Mouse (Mus musculus) heart, postnatal 36 days (tissue): Measurements from ENCODE around the gene Krtap1-4. TPM values are rescaled to one million over a fixed set of nuclear protein-coding genes. Genes with fewer than 3 reads are reported as not detected.
"Not testable (repeated sequence)": the region's sequence is repeated elsewhere in the genome, so short reads cannot be mapped to it uniquely, and the experiment has no call there.

Experiments used
- DNase-seq, 2 experiments: peaks; one replicate each; pipeline ENCODE4 v3.0.0; 2021 to 2022
- intact Hi-C: fragments of 180-260 bp; cut with DNase I; formaldehyde crosslinking; loops from one replicate; pipeline ENCODE4 v1.15.1; 2025
- total RNA-seq, 2 experiments: library from RNA; stranded (reverse); gene quantifications; 2 replicates each; pipeline ENCODE4 v1.2.3; 2021

Krtap1-4 gene
- total RNA-seq, result not detected

DNA sequence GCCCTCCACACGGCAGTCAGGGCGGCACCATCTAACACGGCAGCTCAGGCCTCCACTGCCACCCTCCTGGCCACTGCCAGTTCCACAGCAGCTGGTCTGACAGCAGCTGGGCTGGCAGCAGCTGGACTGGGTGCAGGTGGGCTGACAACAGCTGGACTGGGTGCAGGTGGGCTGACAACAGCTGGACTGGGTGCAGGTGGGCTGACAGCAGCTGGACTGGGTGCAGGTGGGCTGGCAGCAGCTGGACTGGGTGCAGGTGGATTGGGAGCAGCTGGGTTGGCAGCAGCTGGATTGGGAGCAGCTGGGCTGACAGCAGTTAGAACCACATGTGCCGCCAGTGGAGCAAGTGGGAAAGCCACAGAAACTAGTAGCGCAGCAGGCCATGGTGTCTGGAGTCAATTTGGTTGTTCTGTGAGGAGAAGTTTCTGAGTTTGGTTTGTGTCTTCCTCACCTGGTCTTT lies at the start of gene Krtap1-4:
Krtap1-4 (minus strand) TSS at position 410 of the 460 bp plus-strand sequence.
- DNase-seq, result no peak
- intact Hi-C loops, result no loop called here

DNA sequence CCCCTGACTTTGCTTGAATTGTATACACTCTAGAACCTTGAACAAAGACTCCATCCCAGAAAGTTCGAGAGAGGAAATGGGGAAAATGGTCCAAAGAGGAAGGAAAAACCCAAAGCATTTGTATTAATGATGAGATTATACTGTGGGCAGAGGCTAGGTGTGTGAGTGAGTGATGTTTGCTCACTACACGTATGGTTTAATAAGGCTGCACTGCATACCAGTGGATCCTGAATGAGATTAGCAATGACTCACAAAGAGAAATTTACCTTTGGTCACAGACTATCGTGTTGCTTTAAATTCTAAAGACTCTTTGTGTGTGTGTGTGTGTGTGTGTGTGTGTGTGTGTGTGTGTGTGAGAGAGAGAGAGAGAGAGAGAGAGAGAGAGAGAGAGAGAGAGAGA lies 47.4 kb upstream of the Krtap1-4 start:
- DNase-seq, result no peak
- intact Hi-C loops, result no loop called here

- intact Hi-C loops, result no loop called here
- no peak for DNase-seq
Observed at GRCm38 (mm10) chr11:99628138-99628537, 44.7 kb upstream of the Krtap1-4 start, which contains the start of gene Krtap4-1. Krtap4-1 (minus strand) TSS chr11:99628238.

DNA sequence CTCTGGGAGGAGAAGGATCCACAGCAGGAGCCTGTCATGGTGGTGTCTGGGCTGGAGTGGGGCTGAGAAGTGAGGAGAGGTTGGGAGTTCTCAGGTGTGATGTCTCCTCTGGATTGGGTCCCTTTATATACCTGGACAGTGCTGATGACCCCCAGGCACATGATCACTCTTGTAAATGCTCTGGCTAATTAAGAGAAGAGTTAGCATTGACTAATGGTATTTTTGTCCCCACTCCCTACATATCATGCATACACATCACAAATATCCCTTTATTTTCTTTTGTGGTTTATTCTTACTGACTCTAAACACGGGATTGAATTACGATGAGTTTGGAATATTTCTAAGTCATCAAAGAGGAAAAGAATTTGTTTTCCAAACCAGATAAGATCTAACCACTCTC lies 36.9 kb upstream of the Krtap1-4 start, which contains the start of gene Gm11562:
Gm11562 (minus strand) TSS at position 101 of the 400 bp plus-strand sequence.
- intact Hi-C loops, result no loop called here
- DNase-seq, result no peak

- intact Hi-C loops, result no loop called here
- no peak for DNase-seq
Observed at GRCm38 (mm10) chr11:99614796-99615363, 31.4 kb upstream of the Krtap1-4 start, which contains the start of gene Krtap2-4. Krtap2-4 (minus strand) TSS chr11:99614846.

DNA sequence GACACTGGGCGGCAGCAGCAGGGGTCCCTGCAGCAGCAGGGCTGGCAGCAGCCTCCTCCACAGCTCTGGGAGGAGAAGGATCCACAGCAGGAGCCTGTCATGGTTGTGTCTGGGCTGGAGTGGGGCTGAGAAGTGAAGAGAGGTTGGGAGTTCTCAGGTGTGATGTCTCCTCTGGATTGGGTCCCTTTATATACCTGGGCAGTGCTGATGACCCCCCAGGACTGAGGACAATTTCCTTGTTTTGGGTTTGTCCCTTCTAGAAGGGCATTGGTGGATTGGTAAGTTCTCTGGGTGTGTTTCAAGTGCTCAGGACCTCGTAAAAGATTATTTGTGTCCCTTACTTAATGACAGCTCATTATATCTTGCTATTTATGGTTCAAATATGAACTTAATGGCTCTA lies 26.6 kb upstream of the Krtap1-4 start, which contains the start of gene Gm11937:
Gm11937 (minus strand) TSS at position 101 of the 400 bp plus-strand sequence.
- intact Hi-C loops, result not testable (repeated sequence)

DNA sequence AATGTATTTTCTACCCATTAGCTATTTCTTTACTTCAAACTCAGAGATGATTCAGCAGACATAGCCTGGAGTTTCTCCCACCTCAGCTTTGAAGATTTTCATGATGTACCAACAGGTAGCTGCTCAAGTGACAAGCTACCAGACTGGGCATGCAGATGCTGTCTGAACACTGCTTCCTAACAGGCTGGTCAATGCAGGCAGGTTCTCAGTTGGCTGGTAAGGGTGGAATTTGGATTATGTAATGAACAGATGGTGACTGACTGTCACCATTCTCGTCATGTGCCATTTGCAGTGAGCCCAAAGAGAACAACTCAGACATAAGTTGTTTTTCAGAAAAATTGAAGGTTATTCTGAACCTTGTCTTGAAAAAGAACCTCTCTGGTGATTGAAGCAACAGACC lies 25.7 kb upstream of the Krtap1-4 start:
- DNase-seq, result no peak
- intact Hi-C loops, result no loop called here

More for the DNA sequence above, 26.6 kb upstream of the Krtap1-4 start, which contains the start of gene Gm11937:
- not testable (repeated sequence) for DNase-seq

DNA sequence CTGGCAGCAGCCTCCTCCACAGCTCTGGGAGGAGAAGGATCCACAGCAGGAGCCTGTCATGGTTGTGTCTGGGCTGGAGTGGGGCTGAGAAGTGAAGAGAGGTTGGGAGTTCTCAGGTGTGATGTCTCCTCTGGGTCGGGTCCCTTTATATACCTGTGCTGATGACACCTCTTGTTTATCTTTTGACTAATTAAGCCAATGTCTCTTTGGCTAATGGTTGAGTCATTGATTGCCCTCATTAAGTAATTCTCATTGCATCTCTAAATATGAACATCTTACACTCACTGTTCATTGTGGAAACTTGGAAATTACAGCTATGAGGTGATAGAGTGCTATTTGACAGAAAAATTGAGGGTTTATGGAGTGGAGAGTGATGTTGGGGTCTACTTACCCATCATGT lies 19.8 kb upstream of the Krtap1-4 start, which contains the start of gene Gm11938:
Gm11938 (minus strand) TSS at position 101 of the 400 bp plus-strand sequence.
- intact Hi-C loops, DNase-seq: not testable (repeated sequence)

DNA sequence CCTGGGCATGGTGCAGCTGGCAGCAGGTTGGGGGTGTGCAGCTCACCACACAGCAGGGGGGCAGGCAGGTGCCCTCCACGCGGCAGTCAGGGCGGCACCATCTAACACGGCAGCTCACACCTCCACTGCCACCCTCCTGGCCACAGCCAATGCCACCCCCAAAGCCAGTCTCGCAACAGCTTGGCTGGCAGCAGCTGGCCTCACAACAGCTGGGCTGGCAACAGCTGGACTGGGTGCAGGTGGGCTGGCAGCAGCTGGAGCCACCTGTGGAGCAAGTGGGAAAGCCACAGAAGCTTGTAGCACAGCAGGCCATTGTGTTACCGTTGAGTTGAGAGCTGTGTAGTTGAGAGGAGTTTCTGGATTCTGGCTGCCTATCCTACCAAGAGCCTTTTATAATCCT lies 14.3 kb upstream of the Krtap1-4 start, which contains the start of gene Krtap9-3:
Krtap9-3 (minus strand) TSS at position 364 of the 400 bp plus-strand sequence.
- intact Hi-C loops, DNase-seq: not testable (repeated sequence)

- intact Hi-C loops, result no loop called here
Observed at GRCm38 (mm10) chr11:99590981-99591380, 7.5 kb upstream of the Krtap1-4 start, which contains the start of gene Krtap1-3. Krtap1-3 (minus strand) TSS chr11:99591339.

DNA sequence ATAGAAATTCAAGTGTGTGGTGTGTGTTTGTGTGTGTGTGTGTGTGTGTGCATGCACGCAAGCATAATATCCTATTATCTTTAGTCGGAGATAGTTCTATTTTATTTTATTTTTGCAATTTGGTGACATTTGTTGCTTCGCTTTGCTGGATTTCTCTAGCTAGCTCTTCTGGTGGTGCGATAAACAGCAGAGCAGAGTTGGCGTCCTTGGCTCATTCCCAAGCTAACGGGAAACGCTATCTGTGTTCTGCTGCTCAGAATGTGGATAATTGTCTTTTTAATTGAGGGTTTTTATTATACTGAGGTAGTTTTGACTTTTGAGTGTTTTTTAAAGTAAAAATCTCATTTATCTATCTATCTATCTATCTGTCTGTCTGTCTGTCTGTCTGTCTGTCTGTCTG lies 1.6 kb upstream of the Krtap1-4 start:
- intact Hi-C loops, result no loop called here
- no peak for DNase-seq

More at GRCm38 (mm10) chr11:99590981-99591380, 7.5 kb upstream of the Krtap1-4 start, which contains the start of gene Krtap1-3:
- DNase-seq, result no peak

GRCm38 (mm10) chr11:99581564-99581963 lies 1.9 kb downstream of the Krtap1-4 start:
- intact Hi-C loops, result no loop called here
- no peak for DNase-seq

GRCm38 (mm10) chr11:99581051-99581450 lies 2.4 kb downstream of the Krtap1-4 start:
- DNase-seq, result no peak
- intact Hi-C loops, result no loop called here

DNA sequence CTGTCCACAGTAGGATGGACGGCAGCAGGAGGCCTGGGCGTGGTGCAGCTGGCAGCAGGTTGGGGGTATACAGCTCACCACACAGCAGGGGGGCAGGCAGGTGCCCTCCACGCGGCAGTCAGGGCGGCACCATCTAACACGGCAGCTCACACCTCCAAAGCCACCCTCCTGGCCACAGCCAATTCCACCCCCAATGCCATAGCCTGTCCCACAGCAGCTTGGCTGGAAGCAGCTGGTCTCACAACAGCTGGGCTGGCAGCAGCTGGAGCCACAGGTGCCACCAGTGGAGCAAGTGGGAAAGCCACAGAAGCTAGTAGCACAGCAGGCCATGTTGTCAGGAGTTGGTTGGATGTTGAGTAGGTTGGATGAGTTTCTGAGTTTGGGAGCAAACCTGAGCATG lies 2.8 kb downstream of the Krtap1-4 start, which contains the start of gene Krtap1-5:
Krtap1-5 (minus strand) TSS at position 381 of the 400 bp plus-strand sequence.
- intact Hi-C loops, result no loop called here
- no peak for DNase-seq

DNA sequence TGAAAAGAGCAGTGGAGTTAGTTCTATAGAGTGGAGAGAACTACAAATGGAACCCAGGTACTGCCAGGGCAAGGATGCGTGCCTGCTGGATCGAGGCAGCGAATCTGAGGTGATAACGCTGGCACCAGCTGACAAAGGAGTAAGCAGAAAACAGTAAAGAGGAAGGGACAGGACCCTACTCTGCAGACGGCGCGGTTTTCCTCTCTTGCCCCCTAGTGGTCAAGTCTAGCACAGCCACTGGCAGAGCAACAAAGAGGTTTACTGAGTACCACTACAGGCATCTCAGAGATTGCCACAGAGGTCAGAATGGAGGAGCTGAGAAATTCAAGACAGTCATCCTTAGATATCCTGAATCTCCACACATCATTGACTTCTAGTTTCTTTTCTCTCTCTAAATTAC lies 9.3 kb downstream of the Krtap1-4 start:
- DNase-seq, result peak; percentile 44 to 66
- intact Hi-C loops, result loop anchor here (2.0 kb wide), 2 partner anchors 109 to 195 kb away; no protein-coding TSS in a partner anchor

DNA sequence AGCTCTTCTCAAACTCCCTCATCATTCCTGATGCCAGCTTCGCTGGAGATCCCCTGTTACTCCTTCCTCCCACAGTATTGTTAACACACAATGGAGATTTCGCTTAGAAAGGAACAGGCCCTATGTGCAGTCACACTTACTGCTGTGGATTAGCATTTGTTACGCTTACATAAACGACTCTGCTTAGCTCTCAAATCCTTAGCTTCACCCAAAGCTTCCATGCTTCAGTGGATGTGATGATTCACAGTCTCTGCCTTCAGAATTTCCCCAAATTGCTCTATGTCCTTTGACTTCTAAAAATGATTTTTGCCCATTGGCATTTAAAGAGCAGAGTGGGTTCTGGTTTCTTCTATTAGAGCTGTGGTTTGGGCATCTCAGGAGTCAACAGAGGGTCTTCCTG lies 10.3 kb downstream of the Krtap1-4 start:
- no peak for DNase-seq

GRCm38 (mm10) chr11:99566530-99566929 lies 16.9 kb downstream of the Krtap1-4 start, which contains the start of gene Krtap3-1:
Krtap3-1 (minus strand) TSS chr11:99566630.
- intact Hi-C loops, result no loop called here
- DNase-seq, result no peak

More for the DNA sequence above, 10.3 kb downstream of the Krtap1-4 start:
- intact Hi-C loops, result no loop called here

- no peak for DNase-seq
- intact Hi-C loops, result no loop called here
Observed at GRCm38 (mm10) chr11:99562580-99562979, 20.9 kb downstream of the Krtap1-4 start.

DNA sequence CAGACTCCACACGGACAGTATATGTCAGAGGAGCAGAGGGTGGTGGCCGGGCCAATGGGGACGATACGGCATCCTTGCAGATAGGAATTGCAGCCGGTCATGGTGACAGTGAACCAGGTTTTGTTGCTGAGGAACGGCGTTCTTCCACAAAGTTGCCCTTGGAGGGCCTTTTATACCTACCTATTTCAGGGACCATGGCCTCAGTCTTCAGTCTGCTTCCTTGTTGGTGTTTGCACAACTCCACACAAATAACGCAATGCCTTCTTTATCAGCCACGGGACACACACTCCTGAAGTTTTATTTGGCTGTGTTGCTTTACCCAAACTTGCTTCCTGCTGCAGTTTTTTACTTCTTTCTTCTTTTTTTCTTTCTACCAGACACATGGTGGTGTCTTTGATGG lies 24.1 kb downstream of the Krtap1-4 start, which contains the start of gene Gm11939:
Gm11939 (minus strand) TSS at position 101 of the 400 bp plus-strand sequence.
- no peak for DNase-seq
- intact Hi-C loops, result no loop called here

GRCm38 (mm10) chr11:99557976-99558745 lies 25.3 kb downstream of the Krtap1-4 start:
- no peak for DNase-seq
- intact Hi-C loops, result no loop called here

GRCm38 (mm10) chr11:99556753-99557152 lies 26.7 kb downstream of the Krtap1-4 start, which contains the start of gene Krtap3-2:
Krtap3-2 (minus strand) TSS chr11:99556853.
- intact Hi-C loops, result no loop called here
- DNase-seq, result no peak
